Mouse (Mus musculus): ENCODE results near the gene Pebp1.

DNA sequence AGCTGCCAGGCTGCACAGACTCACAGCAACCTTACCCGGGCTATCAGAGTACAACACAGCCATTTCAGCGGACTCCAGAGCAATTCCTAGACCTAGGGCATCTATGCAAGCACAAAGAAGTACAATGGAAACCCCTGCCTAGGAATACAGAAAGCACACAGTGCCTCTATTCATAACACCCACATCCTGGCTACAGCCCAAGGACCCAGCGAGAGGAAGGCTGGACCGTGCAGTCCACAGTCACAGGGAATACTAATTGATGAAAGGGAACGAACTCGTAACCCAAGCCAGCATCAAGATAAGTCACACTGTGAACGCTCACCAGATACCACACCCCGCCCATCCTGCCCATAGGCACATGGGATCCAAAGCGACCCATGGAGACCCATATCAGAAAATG is 3.4 kb downstream of the Pebp1 start:
- TF ChIP-seq CTCF (IDR thresholded peaks at IDR 0.05; ENCODE audit: low read depth) (no peak), EP300 (IDR thresholded peaks at IDR 0.05; ENCODE audit: low read depth) (no peak)

All from liver, postnatal 0 days (tissue).